Mouse (Mus musculus) cerebellum, adult 11 months (tissue): ENCODE results near the gene Peli2.

Source experiments
- DNase-seq: peaks from one replicate; pipeline ENCODE4 v3.0.0; 2022

Gene Peli2

DNA sequence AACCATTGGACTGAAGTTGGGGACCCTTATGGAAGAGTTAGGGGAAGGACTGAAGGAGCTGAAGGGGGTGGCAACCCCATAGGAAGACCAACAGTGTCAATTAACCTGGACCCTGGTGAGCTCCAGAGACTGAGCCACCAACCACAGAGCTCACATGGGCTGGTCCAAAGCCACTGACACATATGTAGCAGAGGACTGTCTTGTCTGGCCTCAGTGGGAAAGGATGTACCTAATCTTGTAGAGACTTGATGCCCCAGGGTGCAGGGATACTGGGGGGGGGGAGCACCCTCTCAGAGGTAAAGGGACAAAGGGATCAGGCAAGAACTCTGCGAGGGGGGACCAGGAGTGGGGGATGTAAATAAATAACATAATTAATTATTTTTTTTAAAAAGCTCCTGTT lies 176.2 kb downstream of the Peli2 start:
- DNase-seq, result no peak

DNA sequence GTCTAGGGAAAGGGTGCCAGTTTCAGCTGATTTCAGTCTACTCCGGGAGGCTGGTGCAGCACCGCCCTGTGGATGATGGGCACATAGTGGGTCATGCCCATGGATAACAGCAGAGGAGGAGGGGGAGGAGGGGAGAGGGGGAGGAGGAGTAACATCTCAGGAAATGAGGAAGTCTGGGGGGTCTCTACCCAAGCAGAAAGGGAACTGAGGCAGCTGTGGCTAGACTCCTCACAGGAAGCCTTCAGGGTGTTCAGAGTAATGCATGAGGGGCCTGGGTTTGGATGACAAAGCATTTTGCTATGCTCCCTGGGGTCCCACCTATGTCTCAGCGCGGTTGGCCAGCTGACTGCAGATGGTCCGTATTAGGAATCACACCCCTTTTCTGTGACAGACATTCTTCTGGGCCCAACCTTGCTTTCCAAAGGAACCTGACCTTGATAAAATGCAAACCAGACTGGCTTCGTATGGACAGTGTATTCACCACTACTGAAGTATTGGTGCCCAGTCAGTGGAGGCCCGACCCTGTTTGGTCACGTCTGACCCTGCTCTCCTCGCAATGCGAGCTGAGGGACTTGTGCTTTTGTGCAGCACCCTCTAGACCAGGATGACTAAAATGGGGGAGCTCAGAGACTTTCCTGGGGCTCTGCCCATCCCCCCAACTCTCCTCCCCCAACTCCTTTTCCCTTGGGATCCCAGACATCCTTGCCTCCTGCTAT lies 182.0 kb downstream of the Peli2 start:
- DNase-seq, result no peak

DNA sequence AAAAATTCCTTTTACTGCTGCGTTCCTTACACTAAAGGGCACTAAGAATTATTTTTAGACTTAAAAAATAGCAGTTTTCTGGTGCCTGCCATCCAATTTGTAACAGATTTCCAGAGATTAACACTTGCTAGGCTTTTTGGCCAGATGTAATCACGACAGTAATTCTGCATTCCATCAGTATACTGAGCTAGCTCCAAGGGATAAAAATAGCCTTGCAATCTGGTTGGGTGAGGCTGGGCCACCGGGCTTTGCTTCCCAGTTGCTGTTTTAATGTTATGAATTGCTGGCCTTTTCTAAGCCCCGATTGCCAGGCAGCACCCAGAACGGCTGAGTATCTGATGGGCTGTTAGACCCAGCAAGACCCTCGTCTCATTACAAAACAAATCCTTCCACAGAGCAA lies 182.6 kb downstream of the Peli2 start:
- no peak for DNase-seq

DNA sequence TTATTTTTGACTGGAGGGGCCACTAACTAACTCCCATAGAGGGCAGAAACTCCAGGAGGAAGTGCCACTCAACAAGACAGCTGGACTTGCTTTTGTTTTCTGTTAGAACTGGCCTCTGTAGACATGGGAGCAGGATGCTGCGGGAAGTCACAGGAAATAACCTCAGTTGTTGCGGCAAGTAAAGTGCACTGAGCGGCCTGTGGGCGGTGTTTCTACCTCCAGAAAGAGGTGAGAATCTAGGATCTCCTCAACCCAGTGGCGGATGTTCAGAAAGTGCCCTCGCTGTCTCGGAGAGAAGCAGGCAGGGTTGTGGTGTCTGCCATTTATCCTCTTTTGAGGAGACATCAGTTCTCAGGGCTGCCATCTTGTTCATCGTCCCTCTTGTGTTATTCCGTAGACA lies 183.2 kb downstream of the Peli2 start:
- DNase-seq, result no peak

DNA sequence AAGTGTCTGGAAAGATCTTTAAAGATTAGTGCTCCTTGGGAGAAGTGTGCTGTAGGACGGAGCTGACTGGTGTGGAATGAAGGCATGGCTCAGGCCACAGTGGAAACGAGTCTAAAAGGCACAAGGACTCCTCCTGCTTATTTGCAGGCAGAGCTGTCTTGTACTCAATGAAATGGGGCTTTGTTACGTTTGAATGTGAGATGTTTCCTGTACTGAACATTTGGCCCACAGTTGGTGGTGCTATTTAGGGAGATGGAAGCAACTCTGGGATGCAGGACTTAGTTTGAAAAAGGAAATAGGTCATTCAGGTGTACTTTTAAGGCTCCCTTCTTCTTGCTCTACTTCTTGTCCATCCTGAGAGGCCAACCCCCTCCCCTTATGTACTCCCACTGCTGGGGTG lies 192.6 kb downstream of the Peli2 start:
- DNase-seq, result no peak

DNA sequence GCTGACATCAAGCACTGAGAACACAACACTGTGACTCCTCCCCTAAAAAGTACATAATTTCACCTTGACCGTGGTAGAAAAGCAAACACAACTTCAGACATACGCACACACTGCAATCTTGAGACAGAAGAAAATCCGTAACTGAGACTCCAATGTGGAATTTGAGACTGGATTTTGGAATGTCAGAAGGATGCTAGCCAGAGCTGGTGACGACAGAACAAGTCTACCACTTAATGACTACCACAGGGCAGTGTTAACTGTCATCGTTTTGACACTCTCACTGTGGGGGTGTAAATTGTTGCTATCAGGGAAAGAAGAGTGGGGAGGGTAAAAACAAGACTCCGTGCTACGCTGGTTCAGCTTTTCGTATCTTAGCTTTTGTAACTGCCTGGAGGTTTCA lies 195.8 kb downstream of the Peli2 start:
- no peak for DNase-seq

DNA sequence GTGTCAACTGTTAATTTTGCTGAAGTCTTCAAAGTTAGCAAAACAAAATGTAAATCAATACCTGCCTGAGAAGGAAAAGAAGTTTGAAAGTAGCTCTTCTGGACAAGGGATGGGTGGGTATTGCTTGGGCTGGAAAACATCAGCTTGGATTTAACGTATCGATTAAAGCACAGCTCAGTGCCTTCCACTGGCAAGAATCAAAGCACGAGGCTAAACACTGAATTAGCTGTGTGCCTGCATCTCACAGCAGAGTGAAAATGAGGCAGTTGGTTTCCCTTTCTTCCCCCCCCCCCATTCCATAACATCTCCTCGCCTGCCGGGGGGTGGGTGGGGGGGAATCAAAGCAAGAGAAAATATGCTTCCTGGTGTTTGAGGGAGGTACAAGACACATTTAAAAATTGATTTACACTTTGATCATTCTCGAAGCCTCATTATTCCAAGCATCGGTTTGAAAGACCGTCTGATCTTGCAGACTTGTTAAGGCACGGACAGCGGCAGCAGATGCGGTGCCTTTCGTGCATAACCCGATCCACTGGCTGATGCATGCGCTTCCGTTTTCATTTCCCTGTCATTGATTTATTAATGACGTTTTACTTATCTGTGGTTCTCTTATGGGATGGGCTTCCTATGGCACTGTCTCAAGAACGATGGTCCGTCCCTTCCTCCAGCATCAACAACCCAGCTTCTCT lies 203.3 kb downstream of the Peli2 start:
- no peak for DNase-seq

DNA sequence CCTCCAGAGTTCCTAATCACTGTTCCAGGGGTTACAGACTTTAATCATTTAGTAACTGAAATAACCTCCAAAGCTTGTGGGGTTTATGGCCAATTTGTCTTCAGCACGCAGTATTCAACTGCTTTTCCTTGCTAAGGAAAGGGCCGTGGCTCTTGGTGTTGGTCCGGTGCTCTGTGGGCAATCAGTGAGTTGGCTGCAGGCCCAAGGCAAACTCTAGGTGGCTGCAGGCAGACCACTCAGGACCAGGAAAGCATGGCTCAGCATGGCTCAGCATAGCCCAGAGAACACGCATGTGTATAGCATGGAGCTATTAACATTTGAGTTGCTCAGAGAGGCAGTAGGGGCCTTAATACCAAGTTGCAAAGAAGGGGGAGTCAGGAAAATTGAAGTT lies 203.8 kb downstream of the Peli2 start:
- DNase-seq, result no peak

DNA sequence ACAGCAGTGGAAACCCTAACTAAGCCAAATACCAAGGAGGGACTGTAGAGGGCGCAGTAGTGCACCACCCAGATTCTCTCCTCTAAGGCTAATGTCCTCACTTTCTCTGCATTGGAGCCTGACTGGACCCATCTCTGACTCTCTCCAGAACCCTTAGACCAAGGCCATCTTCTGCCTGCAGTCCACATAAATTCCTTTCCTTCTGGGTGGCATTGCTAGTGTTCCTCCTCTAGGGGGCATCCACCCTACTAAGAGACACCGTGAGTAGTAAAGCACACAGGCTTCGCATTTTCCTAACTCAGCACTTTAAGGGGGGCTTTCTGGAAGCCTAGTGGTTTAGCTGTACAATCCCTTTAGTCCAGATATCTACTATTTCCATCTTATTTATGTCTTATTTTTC lies 207.1 kb downstream of the Peli2 start:
- DNase-seq, result no peak

DNA sequence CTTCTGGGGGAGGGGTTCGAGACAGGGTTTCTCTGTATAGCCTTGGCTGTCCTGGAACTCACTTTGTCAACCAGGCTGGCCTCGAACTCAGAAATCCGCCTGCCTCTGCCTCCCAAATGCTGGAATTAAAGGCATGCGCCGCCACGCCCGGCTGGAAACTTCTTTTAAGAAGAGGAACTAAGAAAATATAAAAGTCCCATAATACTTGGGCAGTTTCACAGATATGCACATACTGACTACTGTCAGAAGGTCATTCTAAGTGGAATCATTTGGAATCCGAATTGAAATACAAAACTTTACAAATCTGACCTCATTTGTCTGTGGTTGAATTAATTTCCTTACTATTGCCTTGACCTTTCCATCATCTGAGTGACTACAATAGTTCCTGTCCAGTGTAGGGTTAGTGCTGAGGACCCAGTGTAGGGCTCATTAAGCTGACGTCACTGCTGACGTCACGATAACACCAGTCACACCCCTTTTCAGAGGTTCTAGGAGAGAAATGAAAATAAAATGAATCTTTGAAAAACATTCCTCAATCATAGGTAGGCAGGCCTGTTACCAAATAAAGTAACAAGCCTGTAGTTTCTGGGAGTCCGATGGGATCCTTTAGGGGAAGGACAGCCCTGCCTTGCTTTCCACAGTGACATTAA lies 209.2 kb downstream of the Peli2 start:
- no peak for DNase-seq
